Mouse (Mus musculus): Measurements from ENCODE around the gene Reln. TPM values are rescaled to one million over a fixed set of nuclear protein-coding genes. Genes with fewer than 3 reads are reported as not detected.

The Reln gene
- polyA plus RNA-seq, 1 experiment from 2014 or later, result 17.8 TPM

DNA sequence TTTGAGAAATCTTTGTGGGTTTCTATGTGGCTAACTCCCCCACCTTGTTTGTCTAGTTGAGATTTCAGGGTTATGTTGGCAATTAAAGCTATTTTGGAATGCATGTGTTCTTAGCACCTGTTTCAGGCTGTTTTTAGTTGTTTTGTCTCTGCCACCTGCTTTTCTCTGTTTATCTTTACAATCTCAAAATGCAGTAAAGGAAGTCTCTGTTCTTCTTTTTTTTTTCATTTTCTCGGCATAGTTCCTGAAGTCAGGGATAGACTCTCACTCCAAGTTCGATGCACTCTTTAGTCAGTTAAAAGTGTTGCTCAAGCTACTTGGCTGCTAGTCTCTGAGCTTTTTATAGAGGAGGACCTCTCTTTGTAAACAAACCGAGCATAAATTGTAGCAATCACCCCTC lies 320.4 kb downstream of the Reln start:
- no peaks in the 10 kb centered on the region for H3K36me3 ChIP-seq
- no peak for ATAC-seq (ENCODE audit: low FRiP score, low read depth)
- 83% methylated on average over 3 of the region's 3 CpGs for WGBS

DNA sequence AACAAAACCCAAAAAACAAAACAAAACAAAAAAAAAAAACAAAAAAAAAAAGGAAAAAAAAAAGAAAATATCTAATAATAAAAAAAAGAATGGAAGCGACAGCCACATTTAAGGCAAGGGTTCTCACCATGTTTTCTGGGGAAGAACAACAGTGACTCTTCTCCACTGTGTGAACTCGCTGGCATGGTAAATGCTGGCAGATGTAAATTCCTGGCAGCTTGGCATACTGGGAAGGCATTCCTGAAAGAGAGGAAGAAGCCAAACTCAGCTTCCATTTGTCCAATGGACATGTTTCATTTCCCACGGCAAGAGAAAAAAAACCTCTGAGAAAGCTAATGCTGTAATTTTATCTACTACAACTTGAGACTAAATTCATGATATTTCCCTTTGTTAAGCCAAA lies 326.6 kb downstream of the Reln start:
- no peak overlapping the region for H3K27ac ChIP-seq (replicated peaks)
- H3K4me2 ChIP-seq (replicated peaks), result no peak overlapping the region
- no peaks in the 10 kb centered on the region for H3K36me3 ChIP-seq
- H3K9me3 ChIP-seq, result no peaks in the 10 kb centered on the region
- H3K27me3 ChIP-seq, result no peaks in the 10 kb centered on the region
- no peak overlapping the region for H3K4me3 ChIP-seq
- no peaks in the 10 kb centered on the region for H3K4me1 ChIP-seq
- no peak overlapping the region for H3K9ac ChIP-seq (replicated peaks)
- no peak for ATAC-seq (ENCODE audit: low FRiP score, low read depth)
- 92% methylated on average over 3 of the region's 3 CpGs for WGBS

More for the DNA sequence above, 320.4 kb downstream of the Reln start:
- Histone ChIP-seq H3K9me3 (no peaks in the 10 kb centered on the region), H3K4me2 (replicated peaks) (no peak overlapping the region), H3K27ac (replicated peaks) (no peak overlapping the region), H3K4me1 (no peaks in the 10 kb centered on the region), H3K27me3 (no peaks in the 10 kb centered on the region), H3K4me3 (no peak overlapping the region), H3K9ac (replicated peaks) (no peak overlapping the region)

DNA sequence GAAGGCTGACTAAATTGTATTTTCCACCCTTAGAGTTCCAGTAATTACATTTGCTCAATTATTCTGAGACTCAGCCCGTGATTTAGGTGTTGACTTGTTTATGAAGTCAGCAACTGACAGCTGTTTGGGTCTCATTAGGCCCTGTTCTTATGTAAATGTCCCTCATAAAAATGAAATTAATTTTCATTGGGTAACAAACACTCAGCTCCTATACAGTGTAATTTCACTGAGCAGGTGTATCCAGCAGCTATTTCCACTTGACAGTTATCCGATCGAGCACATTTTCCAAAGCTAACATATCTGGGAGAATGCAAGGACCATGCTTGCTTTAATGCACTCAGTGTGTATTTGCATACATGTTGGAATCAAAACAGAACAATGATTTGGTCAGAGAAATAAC lies 330.0 kb downstream of the Reln start:
- no peak for ATAC-seq (ENCODE audit: low FRiP score, low read depth)
- H3K4me3 ChIP-seq, result no peak overlapping the region
- no peaks in the 10 kb centered on the region for H3K4me1 ChIP-seq
- no peak overlapping the region for H3K27ac ChIP-seq (replicated peaks)
- no peaks in the 10 kb centered on the region for H3K9me3 ChIP-seq
- WGBS, result 88% methylated on average over 3 of the region's 3 CpGs
- H3K36me3 ChIP-seq, result no peaks in the 10 kb centered on the region
- no peaks in the 10 kb centered on the region for H3K27me3 ChIP-seq
- H3K4me2 ChIP-seq (replicated peaks), result no peak overlapping the region
- H3K9ac ChIP-seq (replicated peaks), result no peak overlapping the region

DNA sequence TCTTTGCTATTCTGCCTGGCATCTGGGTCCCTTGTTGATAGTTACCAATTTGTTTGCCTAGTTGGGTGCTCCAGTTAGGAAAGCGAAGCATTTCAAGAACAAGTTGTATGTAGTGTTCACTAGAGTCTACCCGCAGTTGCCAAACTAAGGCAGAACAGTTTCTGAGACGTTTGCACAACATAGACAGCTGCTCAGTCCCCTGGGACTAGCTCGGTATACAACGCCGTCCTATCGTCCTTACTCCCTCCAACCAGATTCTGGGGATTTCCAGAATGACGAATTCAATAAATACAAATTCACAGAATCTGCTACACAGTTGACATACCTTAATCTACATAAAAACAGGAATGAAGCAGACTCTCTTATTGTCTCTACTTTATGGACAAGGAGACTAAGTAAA lies 335.4 kb downstream of the Reln start:
- H3K27me3 ChIP-seq, result no peaks in the 10 kb centered on the region
- no peak for ATAC-seq (ENCODE audit: low FRiP score, low read depth)
- no peak overlapping the region for H3K4me3 ChIP-seq
- H3K9ac ChIP-seq (replicated peaks), result no peak overlapping the region
- no peaks in the 10 kb centered on the region for H3K4me1 ChIP-seq
- H3K27ac ChIP-seq (replicated peaks), result no peak overlapping the region
- H3K9me3 ChIP-seq, result no peaks in the 10 kb centered on the region
- WGBS, result 86% methylated on average over 8 of the region's 8 CpGs
- H3K36me3 ChIP-seq, result no peaks in the 10 kb centered on the region
- H3K4me2 ChIP-seq (replicated peaks), result no peak overlapping the region

DNA sequence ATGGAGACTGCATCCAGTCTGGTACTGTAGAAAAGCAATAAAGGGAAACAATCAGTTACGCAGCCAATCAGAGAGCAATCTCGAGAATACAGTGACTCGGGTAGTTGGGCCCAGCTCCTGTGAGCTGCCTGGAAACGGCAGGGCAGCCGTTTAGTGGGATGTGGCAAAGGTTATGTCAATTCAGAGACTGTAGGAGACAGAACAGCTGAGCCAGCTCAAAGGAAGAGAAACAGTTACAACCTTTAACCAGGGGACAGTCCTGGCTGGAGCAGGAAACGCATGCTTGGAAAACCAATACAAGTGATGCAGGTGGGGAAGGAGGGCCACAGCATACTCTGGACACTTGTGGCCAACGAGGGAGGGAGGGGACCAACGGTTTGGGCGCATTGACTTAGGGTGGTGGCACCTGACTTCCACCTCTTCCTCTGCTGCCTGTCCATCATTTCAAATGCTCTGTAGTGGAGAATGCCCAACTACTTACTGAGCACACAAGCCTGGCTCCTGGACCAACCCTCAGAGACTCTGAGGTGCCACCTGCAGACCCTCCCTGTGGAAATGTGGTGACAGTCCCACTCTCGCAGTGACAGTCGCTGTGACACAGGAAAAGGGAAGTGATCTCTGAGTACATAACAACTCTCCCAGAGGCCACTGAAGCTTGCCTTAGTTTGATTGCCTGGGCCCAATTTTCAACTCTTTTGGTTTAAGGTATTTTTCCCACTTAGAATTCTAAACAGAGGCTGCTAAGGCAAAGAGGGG lies 337.0 kb downstream of the Reln start:
- Histone ChIP-seq H3K27me3 (no peaks in the 10 kb centered on the region), H3K36me3 (no peaks in the 10 kb centered on the region), H3K27ac (replicated peaks) (no peak overlapping the region), H3K4me1 (no peaks in the 10 kb centered on the region), H3K4me3 (no peak overlapping the region), H3K9me3 (no peaks in the 10 kb centered on the region), H3K9ac (replicated peaks) (no peak overlapping the region), H3K4me2 (replicated peaks) (no peak overlapping the region)
- WGBS, result 75% methylated on average over 11 of the region's 11 CpGs
- ATAC-seq (ENCODE audit: low FRiP score, low read depth), result no peak

DNA sequence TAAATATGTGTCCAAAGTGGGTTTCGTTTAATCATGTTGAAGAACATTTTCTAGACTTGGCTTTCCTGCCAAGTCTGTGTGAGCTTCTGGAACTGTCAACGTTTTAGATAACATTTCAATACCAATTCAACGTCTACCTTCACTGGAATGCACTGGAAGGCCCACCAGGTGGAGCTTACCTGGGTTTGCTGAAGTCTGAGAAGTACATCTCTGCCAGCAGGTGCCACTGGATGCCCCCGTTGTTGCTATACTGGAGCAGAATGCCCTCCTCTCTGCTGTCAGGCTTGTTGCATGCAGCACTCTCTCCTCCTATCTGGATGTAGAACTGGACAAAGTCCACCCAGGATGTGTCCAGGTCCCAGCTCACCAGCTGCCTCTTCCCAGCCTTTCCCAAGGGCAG lies 340.6 kb downstream of the Reln start:
- 84% methylated on average over 4 of the region's 4 CpGs for WGBS
- Histone ChIP-seq H3K4me3 (no peak overlapping the region), H3K27ac (replicated peaks) (no peak overlapping the region)

DNA sequence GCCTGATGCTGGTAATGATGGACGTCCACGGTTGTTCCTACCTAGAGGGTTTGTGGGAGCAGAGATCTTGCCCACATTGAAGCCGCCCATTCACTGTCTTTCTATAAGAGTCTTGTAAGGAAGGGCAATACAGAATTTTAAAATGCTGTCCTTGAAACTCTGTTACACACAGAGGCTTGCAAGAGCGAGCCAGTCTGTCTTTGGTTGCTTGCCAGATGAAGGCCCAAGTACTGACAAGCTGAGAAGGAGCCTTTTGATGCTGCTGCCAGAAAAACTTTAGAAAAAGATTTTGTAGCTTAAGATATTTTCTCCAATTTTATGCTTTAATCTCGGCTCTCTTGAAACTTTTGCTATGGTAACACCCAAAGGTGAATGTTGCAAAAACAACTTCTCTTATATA lies 356.8 kb downstream of the Reln start:
- no peaks in the 10 kb centered on the region for H3K36me3 ChIP-seq
- H3K4me1 ChIP-seq, result no peaks in the 10 kb centered on the region
- H3K9ac ChIP-seq (replicated peaks), result no peak overlapping the region
- H3K4me2 ChIP-seq (replicated peaks), result no peak overlapping the region
- no peaks in the 10 kb centered on the region for H3K27me3 ChIP-seq
- WGBS, result 91% methylated on average over 5 of the region's 5 CpGs
- no peak overlapping the region for H3K4me3 ChIP-seq
- H3K27ac ChIP-seq (replicated peaks), result no peak overlapping the region
- H3K9me3 ChIP-seq, result peaks cover 3% of the 10 kb centered on the region; the same call in 1 of the 2 replicates
- no peak for ATAC-seq (ENCODE audit: low FRiP score, low read depth)

More for the DNA sequence above, 340.6 kb downstream of the Reln start:
- Histone ChIP-seq H3K9ac (replicated peaks) (no peak overlapping the region), H3K36me3 (no peaks in the 10 kb centered on the region), H3K27me3 (no peaks in the 10 kb centered on the region), H3K4me1 (no peaks in the 10 kb centered on the region), H3K4me2 (replicated peaks) (no peak overlapping the region), H3K9me3 (no peaks in the 10 kb centered on the region)
- ATAC-seq (ENCODE audit: low FRiP score, low read depth), result no peak

DNA sequence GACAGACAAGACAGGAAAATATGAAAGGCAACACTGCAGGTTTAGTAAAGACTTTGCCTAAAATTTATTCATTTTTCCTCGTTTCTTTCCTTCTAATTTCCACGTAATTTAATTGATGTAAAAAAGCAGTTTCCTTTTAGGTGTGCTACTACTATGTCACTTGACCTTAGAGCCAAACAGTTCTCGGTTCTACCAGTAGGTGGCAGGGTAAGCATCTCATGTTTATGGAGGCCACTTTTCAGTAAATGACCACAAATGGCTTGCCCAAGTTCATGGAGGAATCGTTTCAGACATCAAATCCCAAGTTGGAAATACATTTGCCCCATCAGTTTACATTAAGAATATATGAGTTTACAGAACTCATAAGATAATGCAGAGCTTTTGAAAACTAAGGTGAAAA lies 358.2 kb downstream of the Reln start:
- no peaks in the 10 kb centered on the region for H3K4me1 ChIP-seq
- 59% methylated on average over 4 of the region's 4 CpGs for WGBS
- no peak for ATAC-seq (ENCODE audit: low FRiP score, low read depth)
- peaks cover 3% of the 10 kb centered on the region; the same call in 1 of the 2 replicates for H3K9me3 ChIP-seq
- no peak overlapping the region for H3K9ac ChIP-seq (replicated peaks)
- H3K4me3 ChIP-seq, result no peak overlapping the region
- H3K36me3 ChIP-seq, result no peaks in the 10 kb centered on the region
- H3K27ac ChIP-seq (replicated peaks), result no peak overlapping the region
- H3K4me2 ChIP-seq (replicated peaks), result no peak overlapping the region
- no peaks in the 10 kb centered on the region for H3K27me3 ChIP-seq

DNA sequence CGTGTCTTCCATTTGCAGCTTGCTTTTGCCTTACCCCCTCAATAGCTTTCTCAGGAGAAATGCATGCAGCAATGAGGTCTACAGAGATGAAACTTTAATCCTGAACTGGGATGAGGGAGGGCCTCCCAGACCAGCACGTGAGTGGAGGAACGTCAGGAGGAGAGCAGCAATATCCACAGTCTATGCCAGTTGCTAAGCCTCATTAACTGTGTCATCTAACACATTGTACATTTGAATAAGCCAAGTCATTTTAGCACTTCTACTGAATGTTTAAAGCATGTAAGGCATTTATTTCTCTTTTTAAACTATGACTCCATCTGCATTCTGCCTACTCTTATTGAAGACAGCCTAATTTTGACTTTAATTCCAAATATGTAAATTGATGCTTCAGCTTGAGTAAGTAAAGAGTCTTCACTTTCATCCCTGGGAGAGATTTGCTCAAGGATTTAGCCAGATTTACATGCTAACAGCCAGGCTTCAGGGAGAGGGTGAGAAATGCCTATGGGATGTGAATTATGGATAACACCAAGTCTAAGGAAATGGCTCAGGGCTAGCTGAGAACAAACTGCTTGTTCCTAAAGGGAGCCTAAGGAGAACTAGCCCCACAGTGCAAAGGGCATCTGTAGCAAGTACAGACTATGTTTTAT lies 361.4 kb downstream of the Reln start:
- WGBS, result 56% methylated on average over 3 of the region's 3 CpGs
- Histone ChIP-seq H3K27ac (replicated peaks) (no peak overlapping the region), H3K9me3 (no peaks in the 10 kb centered on the region), H3K4me1 (no peaks in the 10 kb centered on the region), H3K4me2 (replicated peaks) (no peak overlapping the region), H3K36me3 (no peaks in the 10 kb centered on the region), H3K9ac (replicated peaks) (no peak overlapping the region), H3K4me3 (no peak overlapping the region), H3K27me3 (no peaks in the 10 kb centered on the region)
- ATAC-seq (ENCODE audit: low FRiP score, low read depth), result no peak

DNA sequence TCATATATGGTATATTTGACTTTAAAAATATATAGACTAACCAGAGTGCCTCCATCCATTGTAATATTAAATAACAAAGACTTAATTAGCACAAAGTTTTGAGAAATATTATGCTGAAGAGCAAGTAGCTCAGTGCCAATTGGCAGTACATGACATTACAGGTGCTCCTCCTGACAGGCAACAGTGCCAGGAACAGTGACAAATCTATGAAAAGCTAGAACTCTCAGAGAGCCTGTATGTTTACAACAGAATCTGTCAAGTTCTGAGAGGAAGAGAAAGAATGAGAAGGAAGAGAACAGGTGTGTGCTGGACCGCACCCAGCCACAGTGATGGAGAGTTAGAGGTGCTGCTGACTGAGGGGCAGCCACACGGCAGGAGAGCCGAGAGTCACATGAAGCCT lies 363.3 kb downstream of the Reln start:
- Histone ChIP-seq H3K27ac (replicated peaks) (no peak overlapping the region), H3K4me3 (no peak overlapping the region), H3K27me3 (no peaks in the 10 kb centered on the region), H3K9ac (replicated peaks) (no peak overlapping the region), H3K4me2 (replicated peaks) (no peak overlapping the region), H3K36me3 (no peaks in the 10 kb centered on the region), H3K9me3 (no peaks in the 10 kb centered on the region), H3K4me1 (no peaks in the 10 kb centered on the region)
- ATAC-seq (ENCODE audit: low FRiP score, low read depth), result no peak
- 80% methylated on average over 3 of the region's 3 CpGs for WGBS

DNA sequence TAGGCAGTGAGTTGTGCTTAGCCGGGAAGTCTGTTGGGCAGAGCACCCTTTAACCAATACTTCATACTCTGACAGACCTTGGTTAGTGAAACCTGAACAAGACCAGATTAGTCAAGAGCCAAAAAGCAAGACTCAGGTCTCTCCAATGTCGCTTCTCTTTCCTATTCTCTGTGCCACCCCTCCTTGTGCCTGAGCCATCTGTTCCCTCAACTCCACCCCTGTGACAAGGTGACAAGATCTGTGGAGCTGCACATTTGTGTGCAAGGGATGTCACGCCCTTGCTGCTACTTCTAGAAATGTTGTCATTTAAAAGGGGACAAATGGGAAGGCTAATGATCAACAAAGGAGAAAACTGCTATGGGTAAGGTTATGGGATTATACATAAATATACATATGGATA lies 364.0 kb downstream of the Reln start:
- Histone ChIP-seq H3K36me3 (no peaks in the 10 kb centered on the region), H3K4me1 (no peaks in the 10 kb centered on the region), H3K27ac (replicated peaks) (no peak overlapping the region), H3K9ac (replicated peaks) (no peak overlapping the region), H3K9me3 (no peaks in the 10 kb centered on the region), H3K4me2 (replicated peaks) (no peak overlapping the region), H3K27me3 (no peaks in the 10 kb centered on the region), H3K4me3 (no peak overlapping the region)
- WGBS, result 88% methylated on average over 3 of the region's 3 CpGs
- ATAC-seq (ENCODE audit: low FRiP score, low read depth), result no peak

DNA sequence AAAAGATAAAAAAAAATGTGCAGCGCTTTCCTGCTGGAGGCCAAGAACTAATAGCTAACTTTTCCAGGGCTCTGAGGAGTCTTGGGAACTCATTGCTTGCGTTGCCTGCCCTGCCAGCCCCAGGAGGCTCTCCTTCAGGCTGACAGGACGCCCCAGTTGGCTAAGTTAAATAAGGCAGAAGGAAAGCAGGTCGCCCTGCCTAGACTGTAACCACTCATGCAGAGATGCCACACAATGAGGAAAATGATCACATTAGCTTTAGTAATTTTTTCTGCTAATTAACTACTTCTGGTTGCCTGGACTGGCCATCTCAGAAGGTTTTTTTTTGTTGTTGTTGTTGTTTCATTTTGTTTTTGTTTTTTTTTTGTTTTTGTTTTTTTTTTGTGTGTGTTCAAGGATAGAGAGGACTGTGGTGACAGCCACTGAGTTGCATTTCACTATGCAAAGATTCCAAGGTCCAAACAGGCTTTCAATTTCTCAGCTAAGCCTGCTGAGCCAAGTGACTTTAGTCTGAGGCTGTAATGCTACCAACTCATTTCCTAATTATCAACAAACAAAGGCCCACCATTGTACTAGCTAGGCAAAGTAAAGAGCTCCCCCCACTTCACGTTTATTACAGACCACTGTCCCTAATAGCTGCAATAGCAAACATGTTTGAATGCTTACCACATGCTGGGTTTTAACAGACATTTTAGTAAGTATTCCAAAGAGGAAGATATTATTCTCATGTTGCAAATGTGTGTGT lies 371.1 kb downstream of the Reln start:
- H3K4me3 ChIP-seq, result no peak overlapping the region
- no peak overlapping the region for H3K9ac ChIP-seq (replicated peaks)
- no peaks in the 10 kb centered on the region for H3K27me3 ChIP-seq
- ATAC-seq (ENCODE audit: low FRiP score, low read depth), result no peak
- no peak overlapping the region for H3K27ac ChIP-seq (replicated peaks)
- no peaks in the 10 kb centered on the region for H3K36me3 ChIP-seq
- no peak overlapping the region for H3K4me2 ChIP-seq (replicated peaks)
- WGBS, result 32% methylated on average over 5 of the region's 5 CpGs
- H3K4me1 ChIP-seq, result peaks cover 5% of the 10 kb centered on the region; the same call in 1 of the 2 replicates
- H3K9me3 ChIP-seq, result no peaks in the 10 kb centered on the region

All from midbrain, embryonic 12.5 days (tissue).